Mouse (Mus musculus) embryonic fibroblast, embryonic 13.5 days (primary cell): Measurements from ENCODE around the gene Cdk1.

Source experiments
- CTCF ChIP-seq: IDR thresholded peaks from 2 replicates; pipeline ENCODE4 v1.5.1; 2011; ENCODE audit warnings: mild to moderate bottlenecking, control low read depth, low read length, moderate library complexity, borderline replicate concordance; ENCODE audit not compliant: insufficient read depth
- POLR2A ChIP-seq: IDR thresholded peaks from 2 replicates; pipeline ENCODE4 v1.6.1; 2011; ENCODE audit warnings: low read depth, mild to moderate bottlenecking, control low read depth, low read length, moderate library complexity

GRCm38 (mm10) chr10:69334271-69335194 is 18.2 kb downstream of the Cdk1 start:
- TF ChIP-seq CTCF, result no peak
- TF ChIP-seq POLR2A, result no peak
